Mouse (Mus musculus) neural tube, embryonic 13.5 days (tissue): Measurements from ENCODE around the gene Dnajb3. TPM values are rescaled to one million over a fixed set of nuclear protein-coding genes. Genes with fewer than 3 reads are reported as not detected.
A peak's percentile ranks its signal among the peaks of the same experiment; 100 is the strongest.

Experiments
- ATAC-seq: fragments of 200-750 bp; cut with Nextera tagmentation; 2 replicates; pipeline ENCODE4 v1.8.0; 2017; ENCODE audit warnings: low read depth, mild to moderate bottlenecking, moderate TSS enrichment, moderate library complexity
- H3K27ac ChIP-seq: fragments of 300-500 bp; sonication (generic); replicated peaks from 2 replicates; pipeline ENCODE4 v1.5.1; 2015; ENCODE audit warnings: moderate library complexity, mild to moderate bottlenecking, inconsistent platforms
- H3K27me3 ChIP-seq: fragments of 300-500 bp; sonication (generic); 2 replicates; pipeline ENCODE4 v1.6.1; 2015; ENCODE audit warnings: mild to moderate bottlenecking, inconsistent platforms
- H3K36me3 ChIP-seq: fragments of 300-500 bp; sonication (generic); 2 replicates; pipeline ENCODE4 v1.6.1; 2015; ENCODE audit warnings: mild to moderate bottlenecking, inconsistent platforms
- H3K4me1 ChIP-seq: fragments of 300-500 bp; sonication (generic); replicated peaks from 2 replicates; pipeline ENCODE4 v1.6.1; 2015; ENCODE audit warnings: inconsistent platforms
- H3K4me2 ChIP-seq: fragments of 300-500 bp; sonication (generic); 2 replicates; pipeline ENCODE4 v1.6.1; 2015; ENCODE audit warnings: inconsistent platforms, mild to moderate bottlenecking, moderate library complexity
- H3K4me3 ChIP-seq: fragments of 300-500 bp; sonication (generic); 2 replicates; pipeline ENCODE4 v1.5.1; 2015; ENCODE audit warnings: mild to moderate bottlenecking, inconsistent platforms
- H3K9ac ChIP-seq: fragments of 300-500 bp; sonication (generic); 2 replicates; pipeline ENCODE4 v1.6.1; 2015; ENCODE audit warnings: moderate library complexity, mild to moderate bottlenecking, inconsistent platforms
- H3K9me3 ChIP-seq: fragments of 300-500 bp; sonication (generic); 2 replicates; pipeline ENCODE4 v1.6.1; 2016; ENCODE audit warnings: inconsistent platforms
- WGBS: fragments of 180-500 bp; shearing (Covaris S2); methylation state at CpG from one replicate; pipeline ENCODE4 v1.1.7; 2015; 5-methylcytosine and 5-hydroxymethylcytosine counted together
- polyA plus RNA-seq: library from polyadenylated mRNA; unstranded; fragments of >200 nt; fragmentation: Nextera tagmentation; extraction: Ambion mirVana; gene quantifications from 2 replicates; pipeline ENCODE4 v1.2.1, GENCODE M21; 2015

Dnajb3 gene
- polyA plus RNA-seq, 1 experiment from 2014 or later = 16.9 TPM

DNA sequence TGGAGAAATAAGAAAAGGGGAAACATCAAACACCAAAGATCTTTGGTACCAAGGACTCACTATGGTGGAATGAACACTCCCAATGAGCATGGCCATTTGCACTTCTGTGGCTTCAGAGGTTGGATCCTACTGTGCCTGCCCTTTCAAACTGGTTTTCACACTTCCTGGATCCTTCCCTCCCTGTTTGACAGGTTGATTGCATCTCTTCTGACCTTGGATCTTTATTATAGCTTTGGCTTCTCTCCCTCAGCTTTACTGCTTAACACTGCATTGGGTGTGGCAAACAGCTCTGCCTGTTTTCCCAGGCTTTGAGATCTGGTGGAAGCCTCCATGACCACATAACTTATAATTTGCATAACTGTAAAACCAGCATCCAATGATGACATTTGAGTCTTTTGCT is 14.8 kb upstream of the Dnajb3 start:
- H3K27me3 ChIP-seq = no peaks in the 10 kb centered on the region
- no peaks in the 10 kb centered on the region for H3K4me1 ChIP-seq
- H3K9me3 ChIP-seq = peaks cover 28% of the 10 kb centered on the region
- no peak overlapping the region for H3K4me3 ChIP-seq
- no peak overlapping the region for H3K27ac ChIP-seq
- no peak for ATAC-seq
- H3K4me2 ChIP-seq = no peak overlapping the region
- no peaks in the 10 kb centered on the region for H3K36me3 ChIP-seq
- H3K9ac ChIP-seq = no peak overlapping the region

DNA sequence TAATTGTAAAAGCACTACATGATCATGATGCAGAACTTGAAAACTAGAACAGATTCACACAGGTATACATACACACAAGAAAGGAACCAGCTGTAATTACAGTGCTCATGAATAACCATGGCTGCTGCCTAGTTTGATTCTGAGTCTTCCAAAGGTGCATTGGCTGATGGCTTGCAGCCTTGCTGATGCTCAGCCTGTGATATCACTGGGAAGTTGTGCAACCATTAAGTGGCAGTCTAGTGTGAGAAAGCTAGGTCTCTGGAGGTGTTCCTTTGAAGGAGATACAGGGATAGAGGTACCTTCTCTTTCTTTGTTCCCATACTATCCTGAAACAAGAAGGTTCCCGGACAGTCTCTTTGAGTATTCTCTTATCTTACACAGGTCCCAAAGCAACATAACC is 13.5 kb upstream of the Dnajb3 start:
- 16% methylated on average over 1 of the region's 1 CpGs for WGBS
- H3K4me1 ChIP-seq = no peaks in the 10 kb centered on the region

DNA sequence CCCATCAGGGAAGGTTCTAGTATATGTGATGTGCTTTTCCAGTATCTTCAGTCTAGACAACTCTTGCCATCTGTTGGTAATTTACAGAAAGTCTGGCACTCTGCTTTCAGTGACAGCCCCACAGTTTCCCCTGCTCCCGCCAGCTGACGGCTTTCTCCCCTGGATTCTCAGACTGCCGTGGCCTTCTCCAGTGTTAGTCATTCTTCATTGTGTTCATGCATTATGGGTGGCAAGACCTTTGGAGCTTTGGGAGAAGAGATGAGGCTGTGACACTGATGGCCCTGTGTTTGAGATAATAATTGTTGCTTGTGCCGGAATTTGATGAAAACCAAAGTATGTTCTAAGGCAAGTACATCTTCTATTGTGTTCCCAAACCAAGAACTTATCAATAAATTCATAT is 13.0 kb upstream of the Dnajb3 start:
- H3K27me3 ChIP-seq = no peaks in the 10 kb centered on the region
- peaks cover 43% of the 10 kb centered on the region for H3K9me3 ChIP-seq
- H3K36me3 ChIP-seq = no peaks in the 10 kb centered on the region
- no peak overlapping the region for H3K27ac ChIP-seq
- H3K4me1 ChIP-seq = no peaks in the 10 kb centered on the region
- no peak overlapping the region for H3K9ac ChIP-seq
- no peak for ATAC-seq
- no peak overlapping the region for H3K4me2 ChIP-seq
- H3K4me3 ChIP-seq = no peak overlapping the region
- 48% methylated on average over 4 of the region's 4 CpGs for WGBS

More for the DNA sequence above, 13.5 kb upstream of the Dnajb3 start:
- Histone ChIP-seq H3K27me3 (no peaks in the 10 kb centered on the region), H3K9me3 (peaks cover 38% of the 10 kb centered on the region), H3K4me2 (no peak overlapping the region), H3K4me3 (no peak overlapping the region), H3K27ac (no peak overlapping the region), H3K9ac (no peak overlapping the region), H3K36me3 (no peaks in the 10 kb centered on the region)
- ATAC-seq = no peak

DNA sequence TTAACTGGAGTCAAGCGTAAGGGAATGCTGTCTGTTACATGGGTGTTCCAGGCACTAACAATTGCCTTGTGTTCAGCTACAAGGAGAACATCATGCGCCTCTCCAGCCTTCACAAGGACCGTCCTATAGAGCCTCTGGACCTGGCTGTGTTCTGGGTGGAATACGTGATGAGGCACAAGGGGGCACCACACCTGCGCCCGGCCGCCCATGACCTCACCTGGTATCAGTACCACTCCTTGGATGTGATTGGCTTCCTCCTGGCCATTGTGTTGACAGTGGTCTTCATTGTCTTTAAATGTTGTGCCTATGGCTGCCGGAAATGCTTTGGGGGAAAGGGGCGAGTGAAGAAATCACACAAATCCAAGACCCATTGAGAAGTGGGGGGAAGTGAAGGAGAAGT is 12.5 kb upstream of the Dnajb3 start:
- H3K4me3 ChIP-seq = no peak overlapping the region
- no peak overlapping the region for H3K9ac ChIP-seq
- H3K27ac ChIP-seq = no peak overlapping the region
- no peaks in the 10 kb centered on the region for H3K27me3 ChIP-seq
- H3K4me1 ChIP-seq = no peaks in the 10 kb centered on the region
- no peaks in the 10 kb centered on the region for H3K36me3 ChIP-seq
- WGBS = 75% methylated on average over 9 of the region's 9 CpGs
- H3K9me3 ChIP-seq = peaks cover 48% of the 10 kb centered on the region
- ATAC-seq = no peak
- no peak overlapping the region for H3K4me2 ChIP-seq

DNA sequence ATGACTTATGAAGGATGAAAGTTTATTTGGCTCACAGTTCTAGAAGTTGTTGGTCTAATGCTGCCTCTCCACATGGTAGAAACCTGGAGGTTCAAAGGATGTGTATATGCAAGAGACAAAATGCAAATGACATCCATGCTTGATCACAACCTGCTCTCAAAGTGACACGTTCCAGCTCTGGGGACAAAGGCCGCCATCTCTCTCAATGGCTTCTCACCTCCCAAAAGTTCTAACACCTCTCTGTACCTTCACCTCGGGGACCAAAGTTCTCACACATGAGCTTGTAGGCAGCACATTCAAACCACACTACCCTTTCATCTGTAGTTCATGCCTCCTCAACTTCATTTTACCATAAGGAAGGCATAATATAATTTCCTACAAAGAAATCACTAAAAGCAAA is 12.0 kb upstream of the Dnajb3 start:
- ATAC-seq = no peak
- WGBS = 45% methylated on average over 3 of the region's 3 CpGs
- H3K9me3 ChIP-seq = peaks cover 53% of the 10 kb centered on the region

DNA sequence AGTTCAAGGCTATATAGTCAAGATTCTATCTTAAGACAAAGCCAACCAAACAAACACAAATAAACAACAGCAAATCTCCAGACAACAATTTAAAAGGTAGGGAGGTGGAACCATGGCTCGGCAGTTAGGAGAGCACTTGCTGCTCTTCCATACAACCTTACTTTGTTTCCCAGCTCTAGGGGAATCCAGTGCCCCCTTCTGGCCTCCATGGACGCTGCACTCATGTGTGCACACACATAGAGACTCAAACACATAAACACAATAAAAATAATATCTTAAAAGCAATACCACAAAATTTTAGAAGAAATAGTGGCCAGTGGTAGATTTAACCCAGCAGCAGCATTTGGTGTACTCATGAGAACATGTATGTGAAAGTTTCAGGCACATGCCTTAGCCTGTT is 11.6 kb upstream of the Dnajb3 start:
- Histone ChIP-seq H3K27ac (no peak overlapping the region), H3K9me3 (peaks cover 55% of the 10 kb centered on the region), H3K4me3 (no peak overlapping the region), H3K9ac (no peak overlapping the region), H3K27me3 (no peaks in the 10 kb centered on the region), H3K4me1 (no peaks in the 10 kb centered on the region), H3K36me3 (no peaks in the 10 kb centered on the region), H3K4me2 (no peak overlapping the region)
- 63% methylated on average over 2 of the region's 2 CpGs for WGBS
- ATAC-seq = no peak

More for the DNA sequence above, 12.0 kb upstream of the Dnajb3 start:
- no peak overlapping the region for H3K4me2 ChIP-seq
- no peak overlapping the region for H3K27ac ChIP-seq
- no peaks in the 10 kb centered on the region for H3K27me3 ChIP-seq
- no peak overlapping the region for H3K4me3 ChIP-seq
- no peaks in the 10 kb centered on the region for H3K4me1 ChIP-seq
- no peak overlapping the region for H3K9ac ChIP-seq
- no peaks in the 10 kb centered on the region for H3K36me3 ChIP-seq

DNA sequence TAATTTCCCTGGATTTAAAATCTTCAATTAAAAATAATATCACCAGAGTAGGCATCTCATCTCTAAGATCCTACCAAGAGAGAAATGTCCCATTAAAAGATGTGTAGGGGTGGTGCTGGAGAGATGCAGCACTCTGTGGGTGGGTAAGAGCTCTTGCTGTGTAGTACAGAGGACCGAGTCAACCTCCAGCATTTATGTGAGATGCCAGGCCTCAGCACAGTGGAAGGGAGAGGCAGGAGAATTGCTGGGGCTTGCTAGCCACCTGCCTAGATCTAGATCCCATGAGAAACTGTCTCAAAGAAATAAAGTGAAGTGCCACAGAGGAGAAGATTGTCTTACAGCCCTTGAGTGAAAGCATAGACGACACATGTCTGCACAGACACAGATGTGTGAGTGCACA is 11.0 kb upstream of the Dnajb3 start:
- H3K4me2 ChIP-seq = no peak overlapping the region
- ATAC-seq = no peak
- WGBS = 55% methylated on average over 2 of the region's 2 CpGs
- no peak overlapping the region for H3K27ac ChIP-seq
- no peaks in the 10 kb centered on the region for H3K4me1 ChIP-seq
- H3K27me3 ChIP-seq = no peaks in the 10 kb centered on the region
- no peak overlapping the region for H3K9ac ChIP-seq
- no peaks in the 10 kb centered on the region for H3K36me3 ChIP-seq
- H3K4me3 ChIP-seq = no peak overlapping the region
- H3K9me3 ChIP-seq = peaks cover 59% of the 10 kb centered on the region

DNA sequence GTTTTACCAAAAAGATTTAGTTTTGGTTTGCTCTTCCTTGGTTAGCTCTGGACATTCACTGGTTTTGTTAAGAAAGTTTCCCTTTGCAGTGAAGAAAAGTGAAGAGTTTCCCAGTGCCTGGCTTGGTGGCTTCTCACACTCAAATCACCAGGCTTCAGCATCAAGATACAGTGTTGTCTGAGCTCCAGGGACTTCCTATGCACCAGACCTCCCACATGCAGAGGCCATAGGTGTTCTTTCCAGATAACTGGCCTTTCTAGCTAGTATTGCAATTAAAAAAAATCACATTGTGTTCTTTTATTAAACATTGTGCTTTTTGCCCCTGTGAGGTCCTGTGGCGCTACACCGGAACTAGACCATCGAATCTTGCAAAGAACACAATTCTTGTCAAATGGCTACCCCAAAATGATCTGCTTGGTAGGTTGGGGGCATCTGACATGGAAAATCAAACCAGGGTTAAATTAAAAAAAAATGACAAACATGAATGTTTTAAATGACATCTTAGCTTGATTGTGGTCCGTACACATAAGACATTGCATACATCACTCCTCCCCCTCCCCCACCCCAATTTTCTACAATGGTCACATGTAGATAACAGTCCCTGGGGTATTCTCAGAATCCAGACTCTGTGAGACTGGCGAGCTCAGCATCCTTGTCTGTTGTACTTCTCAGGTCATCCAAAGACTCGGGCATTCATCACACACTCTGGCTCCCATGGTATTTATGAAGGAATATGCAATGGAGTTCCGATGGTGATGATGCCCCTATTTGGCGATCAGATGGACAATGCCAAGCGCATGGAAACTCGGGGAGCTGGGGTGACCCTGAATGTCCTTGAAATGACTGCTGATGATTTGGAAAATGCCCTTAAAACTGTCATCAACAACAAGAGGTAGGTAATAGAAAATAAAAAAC is 10.1 kb upstream of the Dnajb3 start:
- Histone ChIP-seq H3K9me3 (peaks cover 62% of the 10 kb centered on the region), H3K4me1 (no peaks in the 10 kb centered on the region), H3K4me3 (no peak overlapping the region), H3K27me3 (no peaks in the 10 kb centered on the region), H3K9ac (no peak overlapping the region), H3K27ac (no peak overlapping the region), H3K36me3 (no peaks in the 10 kb centered on the region), H3K4me2 (no peak overlapping the region)
- peak; percentile 20; the same call in 1 of the 2 replicates for ATAC-seq
- 72% methylated on average over 10 of the region's 10 CpGs for WGBS

DNA sequence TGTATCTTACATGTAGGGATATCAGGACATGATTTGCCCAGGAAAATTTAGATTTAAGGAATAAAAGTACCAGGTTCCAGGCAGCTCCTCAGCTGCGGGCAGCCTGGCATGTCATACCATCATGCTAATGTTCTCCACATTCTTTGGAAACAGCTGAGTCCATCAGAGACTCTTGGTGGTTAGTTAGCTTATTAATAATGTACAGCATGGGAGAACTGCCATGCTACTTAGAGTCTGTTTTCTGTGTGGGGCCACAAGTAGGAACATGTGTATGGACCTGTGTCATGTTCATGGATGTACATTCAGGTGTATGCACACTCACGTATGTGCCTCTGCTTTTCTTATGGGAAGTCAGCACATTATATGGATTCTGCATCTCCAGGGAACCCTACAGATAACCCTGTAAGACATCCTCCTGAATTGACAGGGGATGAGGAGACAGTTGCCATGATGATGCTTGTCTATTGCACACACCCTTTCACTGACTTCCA is 8.9 kb upstream of the Dnajb3 start:
- H3K4me1 ChIP-seq = no peaks in the 10 kb centered on the region
- no peak overlapping the region for H3K4me2 ChIP-seq
- no peak overlapping the region for H3K4me3 ChIP-seq
- H3K36me3 ChIP-seq = no peaks in the 10 kb centered on the region
- H3K27ac ChIP-seq = no peak overlapping the region
- no peaks in the 10 kb centered on the region for H3K27me3 ChIP-seq
- H3K9me3 ChIP-seq = peaks cover 62% of the 10 kb centered on the region
- 79% methylated on average over 2 of the region's 2 CpGs for WGBS
- no peak for ATAC-seq
- H3K9ac ChIP-seq = no peak overlapping the region

DNA sequence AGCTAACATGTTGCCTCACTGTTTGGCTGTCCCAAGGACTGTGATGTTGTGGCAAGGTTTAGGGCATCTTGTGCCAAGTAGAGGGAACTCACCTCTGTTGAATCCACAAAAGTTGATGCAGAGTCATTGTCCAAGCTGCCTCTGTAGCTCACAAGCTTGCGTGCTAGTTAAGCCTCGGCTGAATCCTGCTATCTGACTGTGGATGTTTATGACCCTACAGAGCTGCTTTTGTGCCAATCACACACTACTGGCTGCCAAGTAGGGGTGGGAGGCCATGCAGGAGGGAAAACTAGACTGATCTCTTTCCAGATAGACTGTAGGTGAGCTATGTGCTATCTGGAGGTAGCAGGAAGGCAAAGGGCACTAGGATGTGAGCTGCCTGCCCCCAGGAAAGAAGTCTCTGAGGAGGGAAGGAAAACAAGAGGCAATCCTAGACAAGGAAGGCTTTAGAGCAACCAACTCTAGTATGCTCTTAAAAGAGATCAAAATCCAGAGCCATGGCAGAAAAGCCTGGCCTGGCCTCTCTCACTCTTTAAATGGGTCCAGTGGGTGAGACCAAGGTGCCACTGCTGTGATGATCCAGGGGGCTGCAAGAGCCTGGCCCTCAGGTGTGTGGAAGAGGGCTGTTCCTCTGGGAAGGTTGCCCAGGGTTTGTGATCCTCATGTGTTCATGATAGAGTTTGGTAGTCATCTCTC is 8.3 kb upstream of the Dnajb3 start:
- H3K27me3 ChIP-seq = no peaks in the 10 kb centered on the region
- H3K9me3 ChIP-seq = peaks cover 62% of the 10 kb centered on the region
- H3K36me3 ChIP-seq = no peaks in the 10 kb centered on the region
- WGBS = 81% methylated on average over 2 of the region's 2 CpGs
- H3K4me3 ChIP-seq = no peak overlapping the region
- no peaks in the 10 kb centered on the region for H3K4me1 ChIP-seq
- no peak for ATAC-seq
- H3K4me2 ChIP-seq = no peak overlapping the region
- H3K27ac ChIP-seq = no peak overlapping the region
- H3K9ac ChIP-seq = no peak overlapping the region

DNA sequence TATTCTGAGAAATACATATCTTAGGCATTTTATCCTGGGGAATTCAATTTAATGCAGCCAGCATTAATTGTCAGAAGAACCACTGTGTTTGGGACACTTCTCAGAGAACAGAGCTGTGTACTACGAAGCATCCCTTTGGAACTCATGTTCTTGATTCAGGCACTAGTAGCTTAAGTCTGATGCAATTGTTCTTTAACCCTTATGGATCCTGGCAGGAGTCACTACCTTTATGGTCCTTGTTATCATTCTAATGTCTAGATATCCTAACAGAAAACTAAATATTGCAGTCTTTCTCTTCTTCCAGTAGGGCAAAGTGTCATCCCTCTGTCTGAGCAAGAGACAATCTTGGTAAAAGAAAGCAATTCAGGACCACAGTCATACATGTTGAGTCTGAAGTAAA is 7.5 kb upstream of the Dnajb3 start:
- H3K27me3 ChIP-seq = no peaks in the 10 kb centered on the region
- ATAC-seq = no peak
- H3K27ac ChIP-seq = no peak overlapping the region
- no peaks in the 10 kb centered on the region for H3K4me1 ChIP-seq
- H3K9ac ChIP-seq = no peak overlapping the region
- H3K36me3 ChIP-seq = no peaks in the 10 kb centered on the region
- no peak overlapping the region for H3K4me3 ChIP-seq
- 82% methylated on average over 1 of the region's 1 CpGs for WGBS
- H3K9me3 ChIP-seq = peaks cover 62% of the 10 kb centered on the region
- H3K4me2 ChIP-seq = no peak overlapping the region

DNA sequence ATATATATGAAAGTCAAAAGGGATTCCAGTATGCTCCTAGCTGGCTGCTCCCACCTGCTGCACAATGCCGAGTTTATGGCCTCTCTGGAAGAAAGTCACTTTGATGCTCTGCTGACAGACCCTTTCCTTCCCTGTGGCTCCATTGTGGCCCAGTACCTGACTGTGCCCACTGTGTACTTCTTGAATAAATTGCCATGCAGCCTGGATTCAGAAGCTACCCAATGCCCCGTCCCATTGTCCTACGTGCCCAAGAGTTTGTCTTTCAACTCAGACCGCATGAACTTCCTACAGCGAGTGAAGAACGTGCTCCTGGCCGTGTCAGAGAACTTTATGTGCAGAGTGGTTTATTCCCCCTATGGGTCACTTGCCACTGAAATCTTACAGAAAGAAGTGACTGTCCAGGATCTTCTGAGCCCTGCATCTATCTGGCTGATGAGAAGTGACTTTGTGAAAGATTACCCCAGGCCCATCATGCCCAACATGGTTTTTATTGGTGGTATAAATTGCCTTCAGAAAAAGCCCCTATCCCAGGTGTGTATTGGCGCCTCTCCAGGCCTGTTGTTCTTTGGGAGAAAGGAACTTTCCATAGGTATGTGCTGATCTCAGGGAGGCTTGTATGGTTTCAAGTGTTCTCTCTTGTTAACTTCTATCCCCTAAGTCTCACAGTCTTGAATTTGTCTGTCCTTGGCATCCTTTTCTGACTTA is 6.9 kb upstream of the Dnajb3 start:
- Histone ChIP-seq H3K4me2 (no peak overlapping the region), H3K27ac (no peak overlapping the region), H3K9me3 (peaks cover 59% of the 10 kb centered on the region), H3K27me3 (no peaks in the 10 kb centered on the region), H3K4me3 (no peak overlapping the region), H3K36me3 (no peaks in the 10 kb centered on the region), H3K9ac (no peak overlapping the region), H3K4me1 (no peaks in the 10 kb centered on the region)
- WGBS = 62% methylated on average over 8 of the region's 8 CpGs
- 0 out of 2 replicates have a peak, but pooled peaks have one; percentile 32 for ATAC-seq
